Mouse (Mus musculus) layer of hippocampus, adult 2 months (tissue): Measurements from ENCODE around the gene Psg16. TPM values are rescaled to one million over a fixed set of nuclear protein-coding genes. Genes with fewer than 3 reads are reported as not detected.
A peak's percentile ranks its signal among the peaks of the same experiment; 100 is the strongest.

ENCODE experiments used
- DNase-seq, 2 experiments: peaks; one replicate each; pipeline ENCODE4 v3.0.0; 2022; ENCODE audit warnings: low spot score in 2 of 2
- H3K27ac ChIP-seq: fragments of 200-600 bp; 2 replicates; pipeline ENCODE4 v1.8.1; 2022
- H3K4me3 ChIP-seq: fragments of 200-600 bp; 2 replicates; pipeline ENCODE4 v1.8.1; 2022; ENCODE audit warnings: mild to moderate bottlenecking
- CTCF ChIP-seq: fragments of 200-600 bp; conservative IDR thresholded peaks from 2 replicates; pipeline ENCODE4 v1.8.1; 2022; ENCODE audit warnings: antibody characterized with exemption, mild to moderate bottlenecking, moderate library complexity
- long read RNA-seq, 2 experiments: library from polyadenylated mRNA; stranded (forward); transcript quantifications; one replicate each; pipeline ENCODE4 v2.0.0; 2021; ENCODE audit warnings: borderline mapping rate in 2 of 2
- total RNA-seq, 2 experiments: library from RNA; stranded (reverse); gene quantifications; 2 replicates each; pipeline ENCODE4 v1.2.3; 2021

Gene Psg16
- total RNA-seq: 1 to 10 TPM; 3.5 to 4.1 TPM
- long read RNA-seq, experiment 1, partial matches to known transcripts: 0 of 4 reads
- long read RNA-seq, experiment 1, other reads (novel, unspliced or antisense): 3 of 4 reads
- long read RNA-seq, experiment 2, partial matches to known transcripts: 0 of 9 reads
- long read RNA-seq, experiment 2, other reads (novel, unspliced or antisense): 6 of 9 reads

DNA sequence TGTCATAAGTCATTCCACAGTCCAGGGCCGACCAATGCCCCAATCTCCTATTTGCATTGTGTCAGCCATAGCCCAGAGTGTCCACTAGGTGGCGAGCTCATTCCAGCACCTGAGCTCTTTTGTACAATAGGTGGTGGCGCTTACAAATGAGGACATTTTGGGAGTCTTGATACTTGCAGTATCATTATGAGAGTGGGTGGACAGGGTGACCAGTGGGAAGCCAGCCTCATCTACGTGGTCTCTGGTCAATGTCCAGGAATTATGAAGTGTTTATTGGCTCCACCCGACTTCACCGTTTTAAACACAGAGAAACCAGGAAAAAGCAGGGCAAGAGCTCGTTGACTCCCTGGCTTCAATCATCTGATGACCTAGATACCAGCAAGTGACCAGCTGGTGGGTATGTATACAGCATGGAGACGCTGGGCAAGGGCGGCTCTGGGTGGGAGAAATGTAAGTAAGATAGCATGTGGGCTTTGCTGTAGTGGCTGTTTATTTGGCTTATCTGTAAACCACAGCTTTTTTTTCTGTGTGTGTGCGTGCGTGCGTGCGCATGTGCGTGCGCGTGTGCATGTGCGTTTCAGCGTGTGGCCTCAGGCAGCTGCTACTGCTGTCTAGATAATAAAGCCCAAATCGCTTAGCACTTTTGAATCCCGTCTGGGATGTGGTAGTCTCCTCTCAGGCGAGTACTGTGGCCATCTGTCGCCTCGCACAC, at the start of gene Psg16:
Psg16 (plus strand) TSS at position 137 of the 712 bp plus-strand sequence.
- Histone ChIP-seq H3K4me3 (peak within 1 kb of the TSS; percentile 44), H3K27ac (peak within 1 kb of the TSS; percentile 24; the same call in 1 of the 2 replicates)
- DNase-seq: peak; percentile 50 to 73
- peak; percentile 96 for TF ChIP-seq CTCF

GRCm38 (mm10) chr7:17024141-17024540, 49.7 kb upstream of the Psg16 start:
- peak overlapping the region; percentile 62 for H3K27ac ChIP-seq
- no peak overlapping the region for H3K4me3 ChIP-seq

GRCm38 (mm10) chr7:17024814-17025504, 48.9 kb upstream of the Psg16 start:
- DNase-seq: no peak
- TF ChIP-seq CTCF: no peak
- peak overlapping the region; percentile 62; the same call in 1 of the 2 replicates for H3K27ac ChIP-seq
- H3K4me3 ChIP-seq: no peak overlapping the region; the same call in 1 of the 2 replicates

More at GRCm38 (mm10) chr7:17024141-17024540, 49.7 kb upstream of the Psg16 start:
- TF ChIP-seq CTCF: no peak
- DNase-seq: no peak

DNA sequence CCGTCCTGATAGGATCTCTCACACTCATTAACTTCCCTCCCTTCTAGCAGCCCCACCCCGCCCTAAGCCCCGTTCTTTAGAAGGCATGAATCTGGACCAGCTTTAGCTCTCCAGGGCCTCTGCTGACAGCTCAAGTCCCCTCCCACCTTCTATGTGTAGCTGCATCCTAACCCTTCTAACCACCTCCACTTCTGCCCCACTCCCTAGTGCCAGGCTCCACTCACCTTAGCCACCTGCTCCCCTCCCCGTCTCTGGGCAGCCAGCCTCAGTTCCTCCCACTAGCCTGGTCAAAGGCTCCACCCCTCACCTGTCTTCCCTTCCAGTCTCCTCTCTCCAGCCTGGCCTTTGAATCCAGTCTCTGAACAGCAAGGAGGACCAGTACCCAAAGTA, 48.3 kb upstream of the Psg16 start:
- Histone ChIP-seq H3K27ac (peak overlapping the region; percentile 99; the same call in 1 of the 2 replicates), H3K4me3 (no peak overlapping the region; the same call in 1 of the 2 replicates)
- no peak for DNase-seq
- TF ChIP-seq CTCF: no peak

GRCm38 (mm10) chr7:17025896-17026622, 47.8 kb upstream of the Psg16 start:
- peak overlapping the region; percentile 99; the same call in 1 of the 2 replicates for H3K27ac ChIP-seq
- H3K4me3 ChIP-seq: peak overlapping the region; percentile 95
- TF ChIP-seq CTCF: no peak
- DNase-seq: no peak

GRCm38 (mm10) chr7:17026710-17027587, 46.9 kb upstream of the Psg16 start:
- TF ChIP-seq CTCF: peak; percentile 79
- Histone ChIP-seq H3K4me3 (peak overlapping the region; percentile 95), H3K27ac (peak overlapping the region; percentile 99)
- peak; percentile 61 to 65 for DNase-seq

DNA sequence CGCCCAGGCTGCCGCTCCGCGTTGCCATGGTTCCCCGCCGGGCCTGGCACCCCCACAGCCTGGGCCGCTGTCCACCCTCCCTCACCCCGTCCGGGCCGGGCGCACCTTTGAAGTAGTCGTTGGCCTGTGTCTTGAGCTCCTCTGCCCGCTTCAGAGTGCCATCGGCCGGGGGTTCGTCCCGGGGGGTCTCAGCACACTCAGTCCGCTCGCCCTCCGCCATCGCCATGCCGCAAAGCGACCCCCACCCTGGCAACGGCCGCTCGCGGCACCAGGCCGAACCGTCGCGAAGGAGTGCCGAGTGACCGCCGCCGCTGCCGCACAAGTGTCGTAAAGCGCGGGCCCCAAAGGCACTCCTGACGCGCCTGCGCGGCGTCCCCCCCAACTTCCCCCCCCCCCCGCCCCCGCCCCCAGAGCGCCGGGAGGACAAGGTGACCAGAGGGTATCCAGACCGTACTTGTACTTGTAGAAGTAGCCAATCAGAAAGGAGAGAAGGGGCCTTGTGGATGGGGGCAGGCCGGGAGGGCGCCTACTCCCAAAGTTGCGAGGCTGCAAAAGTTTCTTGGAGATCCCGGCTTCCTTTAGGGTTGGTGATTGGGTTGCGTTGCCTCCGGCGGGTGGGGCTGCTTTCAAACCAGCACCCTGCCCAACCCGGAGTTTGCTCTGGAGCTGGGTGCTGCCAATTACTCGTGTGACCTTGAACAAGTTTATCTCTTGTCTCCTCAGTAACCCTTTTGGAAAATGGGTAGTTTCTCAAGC, 46.1 kb upstream of the Psg16 start, which contains the start of gene Ppp5c:
Ppp5c (minus strand) TSS at position 337 of the 756 bp plus-strand sequence.
- TF ChIP-seq CTCF: peak; percentile 1; the same call in 1 of the 2 replicates
- Histone ChIP-seq H3K27ac (peak within 1 kb of the TSS; percentile 99), H3K4me3 (peak within 1 kb of the TSS; percentile 95)
- peak; percentile 81 to 88 for DNase-seq

DNA sequence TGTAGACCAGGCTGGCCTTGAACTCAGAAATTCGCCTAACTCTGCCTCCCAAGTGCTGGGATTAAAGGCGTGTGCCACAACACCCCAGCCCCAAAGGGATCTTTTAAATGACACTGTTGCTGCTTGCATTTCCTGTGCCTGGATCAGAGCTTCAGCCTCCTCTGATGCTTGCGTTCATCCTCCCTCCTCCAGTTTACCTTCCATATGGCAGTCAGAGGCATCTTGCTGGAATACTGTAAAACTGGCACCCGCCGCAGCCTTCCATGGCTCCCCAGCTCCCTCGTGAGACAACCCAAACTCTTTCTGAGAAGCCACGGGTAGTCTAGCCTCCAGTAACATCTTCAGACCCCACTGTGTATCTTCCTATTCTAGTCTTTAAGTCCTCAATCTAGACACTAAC, 44.9 kb upstream of the Psg16 start:
- no peak for TF ChIP-seq CTCF
- DNase-seq: no peak
- no peak overlapping the region for H3K4me3 ChIP-seq
- peak overlapping the region; percentile 99 for H3K27ac ChIP-seq

DNA sequence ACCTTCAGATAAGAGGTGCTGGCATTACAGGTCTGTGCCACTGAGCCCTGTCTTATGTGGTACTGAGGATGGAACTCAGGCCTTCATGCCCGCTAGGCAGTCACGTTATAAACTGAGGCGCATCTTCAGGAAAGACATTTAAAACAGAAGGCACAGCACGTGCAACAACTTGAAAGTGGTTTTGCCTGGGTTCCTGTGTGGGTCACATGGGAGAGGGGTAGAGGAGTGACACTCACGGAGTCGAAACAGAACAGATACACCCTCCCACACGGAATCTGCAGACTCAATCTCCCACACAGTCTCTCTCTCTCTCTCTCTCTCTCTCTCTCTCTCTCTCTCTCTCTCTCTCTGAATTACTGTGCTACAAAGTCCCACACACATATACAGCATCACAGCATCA, 43.6 kb upstream of the Psg16 start:
- no peak overlapping the region for H3K4me3 ChIP-seq
- TF ChIP-seq CTCF: no peak
- H3K27ac ChIP-seq: peak overlapping the region; percentile 11; the same call in 1 of the 2 replicates
- DNase-seq: peak in 1 of 2 experiments; percentile 48

GRCm38 (mm10) chr7:17038018-17038695, 35.7 kb upstream of the Psg16 start:
- no peak for TF ChIP-seq CTCF
- DNase-seq: no peak
- Histone ChIP-seq H3K4me3 (no peak overlapping the region), H3K27ac (no peak overlapping the region)
